Mouse (Mus musculus) right cerebral cortex, postnatal 36 days (tissue): Measurements from ENCODE around the gene Hoxa3.

ENCODE experiments used
- DNase-seq, 2 experiments: peaks; one replicate each; pipeline ENCODE4 v3.0.0; 2022; ENCODE audit warnings: low spot score in 2 of 2, mixed read lengths in 1 of 2

Gene Hoxa3

DNA sequence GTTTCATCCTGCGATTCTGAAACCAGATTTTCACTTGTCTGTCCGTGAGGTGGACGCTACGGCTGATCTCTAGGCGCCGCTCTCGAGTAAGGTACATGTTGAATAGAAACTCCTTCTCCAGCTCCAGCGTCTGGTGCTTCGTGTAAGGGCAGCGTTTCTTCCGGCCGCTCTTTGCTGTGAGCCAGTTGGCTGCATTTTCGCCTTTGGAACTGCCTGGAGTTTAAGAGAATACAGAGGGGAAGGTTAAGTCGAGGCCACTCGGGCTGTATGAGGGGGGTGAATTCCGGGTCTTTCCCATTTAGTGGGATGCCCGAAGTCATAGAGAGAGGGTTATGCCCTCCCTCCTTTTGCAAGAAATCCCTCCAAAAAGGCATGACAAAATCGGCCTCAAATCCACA is 19.4 kb upstream of the Hoxa3 start:
- no peak for DNase-seq

DNA sequence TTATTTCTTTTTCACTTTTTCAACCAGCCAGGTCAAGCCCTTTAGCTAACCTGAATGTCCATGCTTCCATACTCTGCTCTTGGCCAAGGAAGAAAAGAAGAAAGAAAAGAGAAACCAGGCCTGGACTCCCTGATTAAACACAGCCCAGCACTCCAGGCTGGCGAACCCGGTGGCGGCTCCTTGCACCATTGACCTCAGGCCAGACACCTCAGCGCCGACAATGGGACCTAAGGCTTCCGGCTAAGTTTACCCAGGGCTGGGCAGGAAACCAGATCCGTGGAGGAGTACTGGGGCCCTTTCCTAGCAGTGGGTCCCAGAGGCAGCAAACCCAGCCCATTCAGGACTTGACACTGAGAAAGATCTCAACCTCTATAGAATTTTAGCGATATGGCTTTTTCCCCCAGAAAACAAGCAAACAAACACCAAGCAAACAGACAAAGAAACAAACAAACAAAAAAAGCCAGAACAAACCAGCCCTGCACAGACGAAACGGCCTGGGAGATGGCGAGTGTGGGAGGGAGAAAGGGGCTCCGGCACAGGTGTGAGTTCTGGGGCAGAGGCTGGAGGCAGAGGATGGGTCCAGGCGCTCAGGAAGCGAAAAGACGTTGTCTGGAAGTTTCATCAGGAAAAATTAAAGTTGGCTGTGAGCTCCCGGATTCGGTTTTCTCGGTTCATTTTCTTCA is 18.9 kb upstream of the Hoxa3 start:
- DNase-seq, result no peak

DNA sequence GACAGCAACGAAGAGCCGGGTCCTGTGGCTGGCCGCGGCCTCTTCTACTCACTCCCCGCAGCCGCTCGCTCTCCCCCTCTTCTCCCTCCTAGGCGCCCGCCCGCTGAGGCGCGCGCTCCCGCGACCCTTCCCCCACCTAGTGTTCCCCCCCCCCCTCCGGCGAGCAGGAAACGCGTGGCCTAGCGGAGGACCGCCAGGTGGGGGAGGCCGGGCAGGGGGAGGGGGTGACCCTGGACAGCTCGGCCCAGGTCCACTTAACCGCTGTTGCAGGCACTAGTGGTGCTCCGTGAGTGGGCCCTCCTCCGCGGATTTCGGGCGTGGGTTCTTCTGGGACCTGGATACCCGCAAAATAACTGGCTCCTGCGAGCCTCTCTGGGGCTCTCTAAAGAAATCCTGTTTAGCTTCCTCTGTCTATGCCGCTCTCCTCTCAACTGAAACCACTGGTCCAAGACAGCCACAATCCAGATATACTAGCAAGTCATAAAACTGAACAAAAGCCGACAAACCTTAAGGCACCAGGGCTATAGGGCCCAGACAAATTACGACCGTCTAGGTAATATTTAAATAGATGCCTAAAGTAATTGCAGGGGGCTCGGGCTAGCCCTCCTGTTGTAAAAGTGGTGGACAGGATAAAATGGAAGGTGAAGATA is 17.5 kb upstream of the Hoxa3 start, which contains the start of gene Hoxa9:
Gene Hoxa9, minus strand, starts transcription at position 574 of the 650 bp plus-strand sequence.
- DNase-seq, result no peak

DNA sequence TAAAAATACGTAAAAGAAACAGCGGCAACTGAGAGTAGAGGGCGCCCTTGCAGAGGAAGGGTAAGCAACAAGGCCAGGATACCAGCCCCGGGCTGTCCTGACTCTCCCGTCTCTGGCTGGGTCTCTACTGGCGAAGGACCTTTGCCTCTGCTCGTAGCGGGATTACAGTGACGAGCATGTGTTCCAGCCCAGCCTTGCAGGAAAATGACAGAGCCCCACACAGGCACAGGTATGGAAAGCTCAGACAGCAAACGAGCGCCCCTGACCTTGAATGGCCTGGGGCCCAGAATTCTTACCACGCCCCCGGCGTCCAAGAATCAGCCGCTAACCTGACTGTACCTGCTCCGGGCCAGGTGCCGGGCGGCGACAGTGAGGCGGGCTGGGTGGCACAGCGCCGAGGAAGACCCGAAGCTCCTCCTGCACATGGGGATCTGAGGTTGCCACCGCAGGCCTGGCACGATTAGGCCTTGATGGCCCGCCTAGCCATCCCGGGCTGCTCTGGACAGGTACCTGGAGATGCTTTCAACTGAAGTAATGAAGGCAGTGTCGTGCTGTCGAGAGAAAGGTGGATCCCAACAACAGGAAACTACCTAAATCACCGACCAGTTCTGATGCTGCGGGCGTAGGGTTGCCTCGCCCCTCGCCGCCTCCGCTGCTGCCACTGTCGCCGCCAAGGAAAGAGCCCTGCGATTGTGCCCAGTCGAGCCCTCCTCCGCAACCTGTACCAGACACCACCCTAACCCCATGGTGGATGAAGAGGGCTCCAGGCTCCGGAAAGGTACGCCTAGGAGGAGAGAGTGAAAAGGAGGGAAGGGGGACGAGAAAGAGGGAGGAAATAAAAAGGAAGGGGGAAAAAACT is 16.7 kb upstream of the Hoxa3 start:
- DNase-seq, result no peak

DNA sequence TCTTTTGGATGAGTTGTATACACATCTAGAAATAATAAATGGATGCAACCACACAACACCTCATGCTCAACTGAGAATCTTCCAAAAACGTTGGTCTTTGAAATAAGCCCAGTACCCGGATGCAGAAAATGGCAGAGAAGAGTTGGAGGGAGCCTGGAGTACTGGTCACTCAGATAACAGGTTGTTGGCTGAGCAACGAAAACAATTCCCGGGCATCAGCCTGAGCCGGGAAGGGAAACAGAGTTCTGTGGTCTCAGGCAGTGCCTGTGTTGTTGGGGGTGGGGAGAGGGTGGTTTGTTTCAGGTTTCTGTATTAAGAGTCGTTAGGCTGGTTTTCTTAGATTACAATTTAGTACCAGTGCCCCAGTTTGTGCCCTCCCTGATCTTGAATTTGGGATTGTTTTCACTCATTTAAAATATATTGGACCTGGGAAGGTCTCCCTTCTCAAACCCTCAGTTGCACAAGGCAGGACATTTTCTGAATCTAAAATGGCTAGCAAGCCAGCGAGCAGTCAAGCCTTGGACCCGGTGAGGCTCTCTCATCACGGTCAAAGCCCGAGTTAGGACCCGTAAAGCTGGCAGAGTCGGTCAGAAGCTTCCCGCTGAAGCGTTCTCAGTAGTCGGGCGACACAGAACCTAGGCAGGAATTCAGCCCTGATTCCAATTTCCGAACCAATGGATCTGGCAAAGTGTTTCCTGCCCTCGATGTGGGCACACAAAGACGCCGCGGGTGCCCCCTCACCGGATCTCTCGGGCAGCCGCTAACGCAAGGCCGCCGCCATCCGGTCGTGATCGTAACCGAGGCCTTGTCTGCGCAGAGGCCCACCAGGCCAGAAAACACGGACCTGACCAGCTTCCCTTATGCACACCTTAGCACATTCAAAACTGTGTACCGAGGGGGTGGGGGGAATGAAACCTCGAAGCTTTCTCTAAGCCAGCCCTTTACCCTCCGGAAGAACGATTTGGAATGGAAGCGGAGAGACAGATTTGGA is 15.6 kb upstream of the Hoxa3 start:
- no peak for DNase-seq

DNA sequence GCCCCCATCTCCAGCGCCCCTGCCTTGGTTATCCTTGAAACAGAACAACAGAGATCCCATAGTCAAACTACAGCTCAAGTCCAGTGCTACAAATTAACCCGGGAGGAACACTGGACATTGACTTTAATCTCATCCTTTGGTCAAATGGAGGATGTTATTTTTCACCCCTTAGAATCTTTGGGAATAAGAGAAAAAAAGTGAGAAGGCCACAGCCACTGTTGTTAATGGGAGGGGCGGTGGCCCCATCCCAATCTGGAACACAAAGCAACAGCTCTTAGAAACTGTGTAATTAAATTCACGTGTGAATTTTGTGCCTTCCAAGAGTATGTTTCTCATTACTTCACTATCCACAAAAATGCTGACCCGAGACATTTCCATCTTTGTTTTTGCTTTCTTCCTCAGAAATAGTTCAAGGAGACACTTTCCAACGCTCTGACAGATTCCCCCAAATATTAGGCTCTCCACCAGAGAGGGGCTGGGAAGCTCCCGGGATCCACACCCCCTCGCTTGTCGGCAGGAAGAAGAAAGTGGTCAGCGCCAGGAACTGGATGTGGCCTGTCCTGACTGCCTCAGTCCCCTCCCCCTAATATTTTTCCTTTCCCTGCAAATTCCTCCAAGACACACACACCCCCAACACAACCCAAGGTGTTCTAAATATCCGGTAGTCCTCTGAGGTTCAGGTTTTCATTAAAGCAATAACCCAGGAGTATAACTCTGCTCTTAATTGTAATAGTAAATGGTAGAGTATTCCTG is 14.5 kb upstream of the Hoxa3 start:
- DNase-seq, result no peak

DNA sequence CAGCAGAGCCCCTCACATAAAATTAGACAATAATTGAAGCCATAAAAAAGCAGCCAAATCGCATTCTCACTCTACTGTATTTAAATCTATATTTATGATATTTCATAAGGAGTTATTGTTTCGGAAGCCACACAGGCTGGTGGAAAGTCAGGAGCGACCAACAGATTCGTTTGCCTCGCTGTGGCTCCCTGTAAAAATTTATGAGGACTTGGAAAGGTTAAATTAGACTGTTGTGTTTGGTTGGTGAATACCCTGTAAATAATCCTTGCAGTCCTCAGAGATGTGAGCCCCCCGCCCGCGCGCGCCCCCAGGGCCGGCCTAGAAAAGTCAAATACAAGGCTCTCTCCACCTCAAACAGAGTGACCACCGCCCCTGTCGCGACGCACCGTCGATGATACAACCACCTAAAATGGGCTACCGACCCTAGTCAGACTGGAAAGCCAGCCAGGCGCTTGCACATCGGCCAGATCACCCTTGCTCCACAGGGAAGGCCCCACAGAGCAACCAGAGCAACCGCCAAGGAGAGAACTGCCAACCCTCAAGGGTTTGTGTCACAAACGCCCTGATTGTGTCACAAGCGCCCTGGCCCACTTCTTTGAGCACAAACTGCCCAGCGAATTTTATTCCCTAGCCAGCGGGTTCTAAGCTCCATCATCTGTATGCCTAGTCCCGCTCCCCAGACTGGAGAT is 13.6 kb upstream of the Hoxa3 start:
- no peak for DNase-seq

DNA sequence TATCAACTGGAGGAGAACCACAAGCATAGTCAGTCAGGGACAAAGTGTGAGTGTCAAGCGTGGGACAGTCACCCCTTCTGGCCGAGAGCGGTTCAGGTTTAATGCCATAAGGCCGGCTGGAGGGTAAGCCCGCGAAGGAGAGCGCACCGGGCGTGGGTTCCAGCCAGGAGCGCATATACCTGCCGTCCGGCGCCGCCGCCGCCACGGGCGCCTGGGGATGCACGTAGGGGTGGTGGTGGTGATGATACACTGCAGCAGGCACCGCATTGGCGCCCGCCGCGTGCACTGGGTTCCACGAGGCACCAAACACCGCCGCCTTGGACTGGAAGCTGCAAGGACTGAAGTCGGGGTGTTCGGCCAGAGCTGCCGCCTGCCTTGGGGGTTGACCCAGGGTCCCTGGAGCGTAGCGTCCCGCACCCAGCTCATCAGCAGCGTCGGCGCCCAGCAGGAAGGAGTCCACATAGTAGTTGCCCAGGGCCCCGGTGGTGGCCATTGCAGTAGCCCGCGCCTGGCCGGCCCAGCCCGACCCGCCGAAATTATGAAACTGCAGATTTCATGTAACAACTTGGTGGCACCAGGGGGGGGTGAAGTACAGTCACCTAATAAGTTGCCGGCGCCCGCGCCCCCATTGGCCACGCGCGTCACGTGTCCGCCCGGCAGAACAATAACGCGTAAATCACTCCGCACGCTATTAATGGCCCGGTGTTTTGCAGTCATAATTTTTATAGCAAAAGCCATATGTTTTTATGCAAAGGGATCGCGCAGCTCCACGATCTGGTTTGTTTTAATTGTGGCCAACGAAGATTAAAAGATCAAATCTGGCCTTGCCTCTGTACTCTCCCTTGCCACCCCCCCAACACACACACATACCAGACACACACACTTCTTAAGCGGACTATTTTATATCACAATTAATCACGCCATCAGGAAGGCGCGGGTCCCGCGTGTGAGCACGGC is 12.8 kb upstream of the Hoxa3 start:
- DNase-seq, result no peak

DNA sequence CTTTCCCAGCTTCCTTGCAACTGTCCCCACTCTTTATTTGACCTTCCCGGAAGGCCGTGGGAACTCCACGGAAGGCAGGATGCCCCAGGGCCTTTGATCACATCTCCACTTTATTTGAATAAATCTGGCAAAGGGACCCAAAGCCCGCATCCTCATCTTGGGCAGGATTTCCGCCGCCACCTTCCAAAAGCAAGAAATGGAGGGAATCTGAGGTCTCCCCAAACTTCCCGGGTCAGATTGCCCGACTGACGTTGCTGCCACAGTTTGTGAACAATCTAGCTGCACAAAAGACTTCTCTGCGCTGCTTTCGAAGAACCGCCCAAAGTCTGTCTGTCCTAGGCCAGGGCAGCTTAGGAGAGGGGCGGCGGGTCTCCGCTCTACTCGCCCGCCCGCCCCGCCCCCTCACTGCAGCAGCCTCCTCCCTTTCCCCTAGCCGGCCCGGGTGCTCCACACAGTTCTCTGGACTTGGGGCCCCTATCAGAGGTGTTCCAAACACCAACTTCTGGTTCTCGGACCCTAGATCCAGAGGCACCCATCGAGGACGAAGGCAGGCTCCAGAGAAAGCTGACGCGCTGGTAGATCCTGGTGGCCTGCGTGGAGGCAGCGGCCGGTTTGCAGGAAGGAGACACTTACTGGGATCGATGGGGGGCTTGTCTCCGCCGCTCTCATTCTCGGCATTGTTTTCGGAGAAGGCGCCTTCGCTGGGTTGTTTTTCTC is 11.9 kb upstream of the Hoxa3 start:
- no peak for DNase-seq

DNA sequence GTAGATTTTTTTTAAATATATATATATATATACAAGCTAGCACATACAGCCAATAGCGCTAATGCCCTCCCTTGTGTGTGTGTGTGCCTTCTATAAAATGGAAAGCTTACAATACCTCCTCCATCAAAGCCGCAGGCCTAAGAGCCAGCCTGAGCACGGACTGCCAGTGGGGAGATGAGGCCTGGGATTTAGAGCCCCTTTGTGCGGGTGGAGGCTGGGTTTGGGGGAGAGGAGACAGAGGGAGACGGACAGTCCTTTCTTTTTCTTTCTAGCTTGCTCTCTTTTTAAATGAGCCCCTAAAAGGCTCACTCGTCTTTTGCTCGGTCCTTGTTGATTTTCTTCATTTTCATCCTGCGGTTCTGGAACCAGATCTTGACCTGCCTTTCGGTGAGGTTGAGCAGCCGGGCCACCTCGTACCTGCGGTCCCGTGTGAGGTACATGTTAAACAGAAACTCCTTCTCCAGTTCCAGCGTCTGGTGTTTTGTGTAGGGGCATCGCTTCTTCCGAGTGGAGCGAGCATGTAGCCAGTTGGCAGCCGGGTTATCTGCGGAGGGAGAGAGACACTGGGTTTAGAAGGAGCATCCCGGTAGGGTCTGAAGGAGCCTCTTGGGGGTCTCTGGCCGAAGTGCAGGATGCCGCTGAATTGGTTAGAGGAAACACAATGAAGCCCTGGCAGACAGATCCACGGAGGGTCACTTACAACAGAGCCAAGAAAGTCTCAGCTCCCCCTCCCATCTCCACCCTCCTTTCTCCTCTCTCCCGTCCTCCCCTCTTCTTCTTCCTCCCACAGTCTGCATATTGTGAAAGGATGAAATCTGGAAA is 11.0 kb upstream of the Hoxa3 start:
- no peak for DNase-seq

DNA sequence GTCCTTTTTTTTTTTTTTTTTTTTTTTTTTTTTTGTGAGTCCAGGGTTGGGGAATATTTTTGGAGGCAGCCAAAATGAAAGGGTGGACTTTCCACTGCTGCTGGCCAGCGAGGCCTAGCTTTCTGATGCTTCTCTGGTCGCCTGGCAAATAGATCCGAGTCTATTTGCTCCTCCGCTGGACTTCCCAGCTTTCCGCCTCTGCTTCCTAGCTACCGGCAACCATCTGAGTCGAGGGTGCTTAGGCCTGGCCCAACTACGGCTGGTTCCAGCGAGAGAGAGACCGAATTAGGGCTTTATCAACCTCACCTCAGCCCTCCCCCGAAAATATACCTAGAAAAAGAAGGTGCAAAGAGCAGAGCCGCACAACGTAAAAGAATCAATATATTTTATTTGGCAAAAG is 9.6 kb upstream of the Hoxa3 start:
- DNase-seq, result no peak

DNA sequence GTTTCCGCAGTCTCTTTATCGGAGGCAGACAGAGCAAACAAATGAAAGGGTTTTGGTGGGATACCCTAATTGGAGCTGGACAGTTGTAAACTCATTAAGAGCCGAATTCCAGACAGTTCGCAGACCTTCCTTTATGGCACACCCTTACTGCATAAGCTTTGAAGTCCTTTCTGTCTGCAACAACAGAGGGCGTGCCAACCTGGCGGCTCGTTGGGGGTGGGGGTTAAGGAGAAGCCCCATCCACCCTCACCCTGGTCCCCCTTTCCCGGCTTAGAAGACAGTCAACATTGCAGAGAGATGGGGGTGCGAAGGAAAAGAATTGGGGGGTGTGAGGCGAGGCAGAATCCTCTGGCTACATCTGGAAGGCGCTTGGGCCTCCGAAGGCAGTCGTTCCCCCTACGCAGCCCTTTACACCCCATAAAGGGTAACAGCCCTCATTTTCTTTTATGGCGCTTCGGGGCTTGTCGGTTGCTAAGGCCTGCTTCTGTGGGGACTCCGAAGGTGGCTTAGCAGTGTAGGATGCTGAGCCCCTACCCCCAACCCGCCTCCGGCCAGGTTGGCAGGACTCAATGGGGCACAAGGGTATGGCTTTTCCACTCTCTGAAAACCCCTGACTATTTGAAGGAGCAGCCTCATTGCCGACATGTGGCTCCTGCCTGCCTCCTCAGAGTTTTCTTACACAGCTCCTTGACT is 9.0 kb upstream of the Hoxa3 start:
- DNase-seq, result no peak

DNA sequence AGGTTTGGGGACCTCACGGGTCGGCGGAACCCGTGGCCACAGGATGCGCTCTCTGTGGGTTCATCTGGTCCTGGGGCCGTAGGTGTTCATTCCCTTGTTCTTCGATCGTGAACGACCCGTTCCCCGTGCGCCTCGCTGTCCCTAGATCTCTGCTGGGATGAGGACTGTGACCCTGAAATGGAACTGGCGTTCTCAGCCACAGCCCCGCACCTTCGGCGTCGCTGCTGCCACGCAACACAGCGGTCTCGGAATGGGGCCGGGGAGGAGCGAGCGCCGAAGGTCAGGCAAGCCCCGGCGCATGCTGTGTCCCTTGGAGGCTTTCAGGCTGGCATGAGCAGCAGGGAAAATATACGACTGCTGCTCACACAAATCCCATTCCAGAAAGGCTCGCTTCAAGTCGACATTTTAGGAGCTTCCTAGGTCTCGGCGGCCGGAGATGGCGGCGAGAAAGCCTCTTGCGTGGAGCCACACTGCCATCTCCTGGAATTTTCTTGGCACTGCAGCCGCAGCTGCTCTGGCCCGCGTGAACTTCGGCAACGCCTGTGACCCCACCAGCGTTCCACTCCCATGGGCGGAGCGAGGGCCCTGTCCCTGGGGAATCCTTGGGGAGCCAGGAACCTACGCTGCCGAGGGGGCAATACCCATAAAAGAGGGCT is 8.3 kb upstream of the Hoxa3 start, which contains the start of gene Hoxa7:
Gene Hoxa7, minus strand, starts transcription at position 518 of the 656 bp plus-strand sequence.
- DNase-seq, result peak; percentile 36 to 50

DNA sequence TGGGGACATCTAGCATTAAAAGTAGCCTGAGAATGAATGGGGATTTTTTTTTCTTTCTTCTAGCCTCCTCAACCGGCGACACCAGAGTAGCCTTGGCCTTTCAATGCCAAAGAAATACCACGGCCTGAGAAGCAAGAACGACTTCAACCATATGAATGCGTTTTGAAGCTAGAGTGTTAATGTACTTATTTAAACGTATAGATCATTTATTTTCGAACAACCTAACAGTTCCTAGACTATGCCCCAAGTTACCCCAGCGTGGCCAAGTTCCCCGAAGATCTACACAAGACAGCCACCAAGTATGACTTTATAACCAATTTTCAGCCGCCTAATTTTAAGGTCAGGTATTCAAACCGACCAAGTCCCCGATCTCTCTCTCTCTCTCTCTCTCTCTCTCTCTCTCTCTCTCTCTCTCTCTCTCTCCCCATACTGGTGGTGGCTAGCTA is 7.8 kb upstream of the Hoxa3 start:
- DNase-seq, result no peak

DNA sequence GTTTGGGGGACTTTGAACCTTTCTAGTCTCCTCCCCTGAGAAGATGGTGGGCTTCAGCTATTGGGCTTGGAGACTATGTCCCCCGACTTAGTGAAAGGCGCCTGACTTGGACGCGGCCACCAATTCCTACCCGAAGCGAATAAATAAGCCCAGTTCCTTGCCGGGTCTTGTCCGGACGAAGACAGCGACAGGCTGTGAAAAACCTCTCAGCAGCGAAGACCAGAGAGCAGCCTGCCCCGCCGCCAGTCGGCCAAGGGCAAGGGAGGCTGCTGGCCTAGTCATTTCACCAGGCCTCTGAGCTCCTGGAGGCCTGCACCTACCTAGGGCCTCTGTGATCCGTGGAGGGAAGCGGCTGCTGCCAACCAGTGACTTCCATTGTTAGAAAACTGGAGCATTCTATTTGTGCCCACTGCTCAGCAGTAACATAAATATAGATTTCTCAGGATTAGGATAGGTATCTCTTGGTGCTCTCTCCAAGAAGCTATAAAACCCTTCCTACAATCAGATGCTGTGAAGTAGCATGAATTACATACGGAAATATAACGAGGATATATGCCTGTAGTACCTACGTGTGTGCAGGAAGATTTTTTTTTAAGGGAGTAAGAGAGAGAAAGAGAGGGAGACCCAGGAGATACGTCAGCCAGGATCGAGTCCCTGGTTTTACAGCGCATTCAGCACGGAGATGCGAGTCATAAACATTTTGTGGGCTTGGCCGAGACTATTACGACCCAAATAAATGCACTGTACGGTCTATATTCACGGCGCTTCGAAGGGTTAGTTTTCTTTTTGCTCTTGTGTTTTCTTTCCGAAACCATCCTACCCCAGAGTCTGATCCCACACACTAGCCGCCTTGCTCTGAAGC is 7.1 kb upstream of the Hoxa3 start:
- DNase-seq, result no peak
